Mouse (Mus musculus) embryonic facial prominence, embryonic 15.5 days (tissue): Measurements from ENCODE around the gene Gm49396. TPM values are rescaled to one million over a fixed set of nuclear protein-coding genes. Genes with fewer than 3 reads are reported as not detected.

Experiments
- ATAC-seq: fragments of 200-750 bp; cut with Nextera tagmentation; 2 replicates; pipeline ENCODE4 v1.8.0; 2017; ENCODE audit warnings: low read depth, moderate TSS enrichment; ENCODE audit not compliant: insufficient number of reproducible peaks, low FRiP score, low TSS enrichment
- H3K27ac ChIP-seq: fragments of 300-500 bp; sonication (generic); replicated peaks from 2 replicates; pipeline ENCODE4 v1.5.1; 2015; ENCODE audit warnings: mild to moderate bottlenecking, inconsistent platforms
- H3K27me3 ChIP-seq: fragments of 300-500 bp; sonication (generic); 2 replicates; pipeline ENCODE4 v1.6.1; 2015; ENCODE audit warnings: inconsistent platforms
- H3K36me3 ChIP-seq: fragments of 300-500 bp; sonication (generic); 2 replicates; pipeline ENCODE4 v1.6.1; 2015; ENCODE audit warnings: mild to moderate bottlenecking, inconsistent platforms
- H3K4me1 ChIP-seq: fragments of 300-500 bp; sonication (generic); 2 replicates; pipeline ENCODE4 v1.6.1; 2015; ENCODE audit warnings: inconsistent platforms
- H3K4me2 ChIP-seq: fragments of 300-500 bp; sonication (generic); replicated peaks from 2 replicates; pipeline ENCODE4 v1.6.1; 2015; ENCODE audit warnings: mild to moderate bottlenecking, inconsistent platforms
- H3K4me3 ChIP-seq: fragments of 300-500 bp; sonication (generic); replicated peaks from 2 replicates; pipeline ENCODE4 v1.5.1; 2015; ENCODE audit warnings: mild to moderate bottlenecking, inconsistent platforms
- H3K9ac ChIP-seq: fragments of 300-500 bp; sonication (generic); 2 replicates; pipeline ENCODE4 v1.6.1; 2015; ENCODE audit warnings: inconsistent platforms
- H3K9me3 ChIP-seq: fragments of 300-500 bp; sonication (generic); replicated peaks from 2 replicates; pipeline ENCODE4 v1.6.1; 2016; ENCODE audit warnings: inconsistent platforms
- whole genome bisulfite sequencing: fragments of 180-500 bp; shearing (Covaris S2); methylation state at CpG from one replicate; pipeline ENCODE4 v1.1.7; 2015; 5-methylcytosine and 5-hydroxymethylcytosine counted together
- polyA plus RNA-seq: library from polyadenylated mRNA; unstranded; fragments of >200 nt; fragmentation: Nextera tagmentation; extraction: Ambion mirVana; gene quantifications from 2 replicates; pipeline ENCODE4 v1.2.1, GENCODE M21; 2015

Gene Gm49396
- polyA plus RNA-seq, 1 experiment from 2014 or later: 15.0 TPM

DNA sequence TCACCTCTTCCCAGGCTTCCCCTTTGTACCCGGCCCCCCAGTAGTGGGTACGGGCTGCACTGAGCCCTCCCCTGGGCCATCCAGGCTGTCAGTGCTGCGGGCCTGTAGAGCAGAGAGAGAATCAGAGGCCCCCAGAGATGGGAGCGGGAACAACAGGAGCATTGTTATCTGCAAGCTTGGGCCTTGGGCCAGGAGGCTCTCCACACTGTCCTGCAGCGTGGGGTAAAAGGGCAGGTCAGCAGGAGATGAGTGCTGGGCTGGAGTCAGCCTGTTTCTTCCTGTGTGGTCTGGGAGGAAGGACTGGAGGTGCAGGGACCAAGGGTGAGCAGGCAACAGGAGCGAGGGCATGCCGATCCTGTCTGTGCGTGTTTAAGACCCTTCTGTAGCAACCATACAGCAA, 30.2 kb upstream of the Gm49396 start:
- ATAC-seq: no peak
- Histone ChIP-seq H3K36me3 (peaks cover 39% of the 10 kb centered on the region), H3K27ac (no peak overlapping the region), H3K4me1 (peaks cover 27% of the 10 kb centered on the region), H3K27me3 (no peaks in the 10 kb centered on the region), H3K4me2 (peak overlapping the region; percentile 94), H3K9ac (no peak overlapping the region), H3K4me3 (no peak overlapping the region), H3K9me3 (no peaks in the 10 kb centered on the region)
- WGBS: 30% methylated on average over 8 of the region's 8 CpGs

DNA sequence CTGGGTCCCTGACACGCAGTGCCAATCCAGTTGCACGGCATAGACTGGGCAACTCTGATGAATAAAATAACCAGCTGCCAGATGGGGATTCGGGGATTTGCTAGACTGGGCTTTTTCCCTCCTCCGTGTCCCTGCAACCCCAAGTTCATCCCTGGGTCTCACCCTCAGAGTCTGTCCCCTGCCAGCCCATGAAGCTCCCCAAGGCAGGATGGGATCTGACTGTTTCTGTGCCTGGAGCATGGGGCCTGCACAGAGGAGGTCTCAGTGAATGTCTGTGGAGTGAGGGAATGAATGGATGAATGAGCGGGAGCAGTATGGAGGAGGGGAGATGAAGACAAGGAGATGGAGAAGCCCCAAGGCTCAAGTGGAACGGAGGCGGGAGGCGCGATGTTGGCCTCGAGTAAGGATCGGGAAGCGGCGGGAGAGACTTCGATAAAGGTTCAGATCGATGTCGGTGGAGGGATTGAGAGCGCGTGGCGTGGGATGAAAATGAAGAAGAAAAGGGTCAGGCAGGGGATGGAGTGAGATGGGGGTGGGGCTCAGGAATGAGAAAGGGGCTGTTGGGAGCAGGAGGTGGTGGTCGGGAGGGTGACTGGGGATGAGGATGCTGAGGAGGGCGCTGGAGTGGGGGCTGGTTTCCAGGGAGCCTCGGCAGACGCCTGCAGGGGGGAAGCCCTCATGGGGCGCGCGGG, 29.1 kb upstream of the Gm49396 start:
- Histone ChIP-seq H3K4me3 (peak overlapping the region; percentile 81), H3K9me3 (no peaks in the 10 kb centered on the region), H3K36me3 (peaks cover 29% of the 10 kb centered on the region), H3K27me3 (no peaks in the 10 kb centered on the region), H3K27ac (peak overlapping the region; percentile 65; the same call in 1 of the 2 replicates), H3K4me1 (peaks cover 27% of the 10 kb centered on the region), H3K4me2 (peak overlapping the region; percentile 94), H3K9ac (peak overlapping the region; percentile 60)
- whole genome bisulfite sequencing: 6% methylated on average over 26 of the region's 26 CpGs
- peak; percentile 30 for ATAC-seq

DNA sequence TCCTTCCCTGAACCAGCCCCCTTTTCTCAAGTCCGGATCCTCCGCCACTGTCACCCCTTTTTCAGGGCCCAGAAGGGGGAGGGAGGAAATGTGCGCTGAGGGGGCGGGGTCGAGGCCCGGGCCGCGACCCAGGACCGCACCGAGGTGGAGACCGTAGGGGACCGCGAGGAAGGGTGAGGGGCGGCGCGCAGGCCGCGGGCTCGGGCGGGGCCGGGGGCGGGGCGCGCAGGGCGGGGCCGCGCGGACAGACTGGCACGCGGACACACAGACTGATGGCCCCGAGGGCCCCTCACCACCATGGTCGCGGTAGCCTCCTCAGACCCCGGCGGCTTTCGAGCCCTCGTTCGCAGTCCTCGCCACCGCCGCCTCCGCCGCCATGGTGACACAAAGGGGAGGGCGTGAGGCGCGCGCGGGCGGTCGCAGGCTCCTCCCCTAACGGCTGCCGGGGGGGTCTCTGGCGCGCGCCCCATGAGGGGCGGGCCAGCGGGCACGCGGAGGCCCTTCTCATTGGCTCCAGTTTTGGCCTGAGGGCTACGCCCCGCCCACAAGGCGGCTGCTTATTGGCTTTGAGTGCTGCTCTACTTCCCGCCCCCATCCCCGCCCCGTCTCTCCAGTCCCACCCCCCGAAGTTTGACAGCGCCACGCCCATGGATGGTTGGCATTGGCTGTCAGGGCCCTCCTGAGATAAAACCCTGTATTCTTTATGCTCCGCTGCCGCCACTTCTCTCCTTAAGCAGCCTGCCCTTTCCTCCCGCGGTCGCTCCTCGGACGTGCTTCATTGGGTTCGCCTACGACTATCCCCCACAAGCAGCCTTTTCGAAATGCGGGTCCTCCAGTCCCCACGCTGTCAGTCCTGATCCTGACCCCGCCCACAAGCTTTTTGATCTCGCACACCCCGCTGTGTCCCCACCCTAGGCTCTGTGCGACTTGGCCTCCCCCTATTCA, 28.2 kb upstream of the Gm49396 start, which contains the start of gene Arhgap33:
Gene Arhgap33 (minus strand): TSS at position 428 of the 945 bp plus-strand sequence.
- peak within 1 kb of the TSS; percentile 65 for H3K27ac ChIP-seq
- peak within 1 kb of the TSS; percentile 81 for H3K4me3 ChIP-seq
- peak within 1 kb of the TSS; percentile 94 for H3K4me2 ChIP-seq
- no peaks in the 10 kb centered on the region for H3K9me3 ChIP-seq
- WGBS: under 1% methylated on average over 61 of the region's 84 CpGs
- H3K9ac ChIP-seq: peak within 1 kb of the TSS; percentile 60
- no peaks in the 10 kb centered on the region for H3K27me3 ChIP-seq
- peak; percentile 94 for ATAC-seq
- peaks cover 27% of the 10 kb centered on the region for H3K4me1 ChIP-seq
- H3K36me3 ChIP-seq: peaks cover 29% of the 10 kb centered on the region

DNA sequence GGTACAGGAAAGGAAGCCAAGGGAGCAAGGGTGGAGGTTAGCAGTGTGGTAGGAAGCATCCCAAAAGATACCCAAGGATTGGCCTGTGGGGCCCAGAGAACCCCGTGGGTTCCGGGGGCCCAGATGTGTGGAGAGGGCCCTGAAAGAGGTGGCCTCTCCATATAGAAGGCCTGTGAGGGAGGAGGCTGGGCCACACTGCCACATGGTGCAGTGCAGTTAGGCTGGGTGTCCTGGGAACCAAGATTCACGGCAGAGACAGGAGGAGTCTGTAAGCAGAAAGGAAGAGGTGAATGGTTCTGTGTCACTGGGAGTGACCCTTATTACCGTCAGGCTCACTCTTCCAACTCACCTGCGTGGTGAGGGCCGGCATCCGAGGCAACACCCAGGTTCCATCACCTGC, 22.6 kb upstream of the Gm49396 start:
- Histone ChIP-seq H3K27me3 (no peaks in the 10 kb centered on the region), H3K27ac (no peak overlapping the region), H3K9me3 (no peaks in the 10 kb centered on the region), H3K4me1 (peaks cover 4% of the 10 kb centered on the region), H3K36me3 (peaks cover 44% of the 10 kb centered on the region), H3K4me3 (no peak overlapping the region), H3K9ac (no peak overlapping the region), H3K4me2 (no peak overlapping the region)
- ATAC-seq: no peak
- WGBS: 91% methylated on average over 7 of the region's 7 CpGs

DNA sequence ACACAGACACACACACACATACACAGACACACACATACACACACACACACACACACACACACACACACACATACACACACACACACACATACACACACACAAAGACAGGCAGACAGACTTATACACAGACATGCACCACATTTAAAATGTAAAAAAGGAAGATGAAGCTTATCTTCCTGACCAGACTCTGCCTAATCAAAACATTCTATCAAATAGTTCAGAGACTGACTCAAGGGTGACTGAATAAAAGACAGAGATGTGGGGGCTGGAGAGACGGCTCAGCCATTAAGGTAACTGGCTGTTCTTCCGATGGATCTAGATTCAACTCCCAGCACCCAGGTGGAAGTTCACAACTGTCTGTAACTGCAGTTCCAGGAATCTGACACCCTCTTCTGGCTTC, 18.8 kb upstream of the Gm49396 start:
- Histone ChIP-seq H3K36me3 (peaks cover 55% of the 10 kb centered on the region), H3K4me2 (no peak overlapping the region), H3K4me1 (no peaks in the 10 kb centered on the region), H3K27ac (no peak overlapping the region), H3K27me3 (no peaks in the 10 kb centered on the region), H3K4me3 (no peak overlapping the region), H3K9ac (no peak overlapping the region), H3K9me3 (no peaks in the 10 kb centered on the region)
- no peak for ATAC-seq
- WGBS: 84% methylated on average over 2 of the region's 2 CpGs

DNA sequence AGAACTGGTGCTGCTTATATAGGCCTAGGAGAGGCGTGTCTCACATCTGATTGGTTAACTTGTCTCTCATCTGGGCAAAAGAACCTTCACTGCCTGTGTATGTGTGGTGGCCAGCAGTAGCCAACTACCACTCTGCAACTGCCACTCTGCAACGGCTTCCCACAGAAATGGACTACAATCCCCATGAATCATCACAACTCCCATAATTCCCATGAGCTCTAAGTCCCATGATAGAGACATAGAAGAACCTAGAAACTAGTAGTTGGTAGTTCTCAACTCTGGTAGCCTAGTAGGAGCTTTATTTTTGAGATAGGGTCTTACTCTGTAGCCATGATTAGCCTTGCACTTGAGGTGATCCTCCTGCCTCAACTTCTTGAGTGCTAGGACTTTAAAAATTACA, 13.3 kb upstream of the Gm49396 start:
- Histone ChIP-seq H3K4me1 (peaks cover 17% of the 10 kb centered on the region), H3K4me2 (no peak overlapping the region), H3K9me3 (no peaks in the 10 kb centered on the region), H3K27ac (no peak overlapping the region), H3K9ac (no peak overlapping the region), H3K4me3 (no peak overlapping the region), H3K36me3 (peaks cover 24% of the 10 kb centered on the region), H3K27me3 (no peaks in the 10 kb centered on the region)
- WGBS: 80% methylated on average over 2 of the region's 2 CpGs
- no peak for ATAC-seq

DNA sequence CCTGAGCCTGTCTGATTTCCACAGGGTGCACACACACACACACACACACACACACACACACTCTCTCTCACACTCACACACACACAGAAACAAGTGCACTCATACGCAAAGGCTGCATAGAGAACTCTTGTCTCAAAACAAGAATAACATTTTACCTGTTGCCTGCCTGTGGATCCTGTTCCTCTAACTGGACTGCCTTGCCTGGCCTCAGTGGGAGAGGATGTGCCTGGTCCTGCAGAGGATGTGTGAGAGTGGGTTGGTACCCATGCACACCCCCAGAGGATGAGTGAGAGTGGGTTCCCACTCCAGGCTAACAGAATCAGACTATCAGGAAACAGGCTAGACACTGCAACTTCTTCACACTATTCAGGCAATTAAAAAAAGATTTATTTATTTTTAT, 12.5 kb upstream of the Gm49396 start:
- no peak overlapping the region for H3K27ac ChIP-seq
- H3K4me1 ChIP-seq: peaks cover 17% of the 10 kb centered on the region
- no peaks in the 10 kb centered on the region for H3K9me3 ChIP-seq
- H3K36me3 ChIP-seq: peaks cover 27% of the 10 kb centered on the region
- no peak overlapping the region for H3K4me3 ChIP-seq
- ATAC-seq: no peak
- no peak overlapping the region for H3K9ac ChIP-seq
- H3K27me3 ChIP-seq: no peaks in the 10 kb centered on the region
- no peak overlapping the region for H3K4me2 ChIP-seq
- WGBS: 93% methylated on average over 1 of the region's 1 CpGs

DNA sequence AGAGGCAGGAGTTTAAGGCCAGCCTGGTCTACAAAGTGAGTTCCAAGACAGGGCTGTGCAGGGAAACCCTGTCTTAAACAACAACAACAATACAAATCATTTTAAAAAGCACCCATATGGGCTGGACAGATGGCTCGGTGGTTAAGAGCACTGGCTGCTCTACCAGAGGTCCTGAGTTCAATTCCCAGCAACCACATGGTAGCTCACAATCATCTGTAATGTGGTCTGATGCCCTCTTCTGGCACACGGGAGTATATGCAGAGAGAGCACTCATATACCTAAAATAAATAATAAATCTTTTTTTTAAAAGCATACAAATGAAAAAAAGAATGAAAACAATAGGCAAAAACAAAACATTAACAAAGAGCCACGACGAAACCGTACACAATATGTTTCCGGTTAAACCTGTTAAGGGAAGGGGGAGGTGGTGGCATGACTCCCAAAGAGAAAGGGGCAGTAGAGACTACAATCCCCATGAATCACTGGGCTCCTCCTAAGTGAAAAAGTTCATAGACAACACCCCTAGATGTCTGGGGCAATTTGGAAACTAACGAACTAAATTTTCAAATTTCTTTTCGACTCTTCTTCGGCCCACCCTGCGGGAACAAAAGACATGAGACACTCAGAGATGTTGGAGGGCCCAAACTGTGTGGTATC, 11.6 kb upstream of the Gm49396 start:
- Histone ChIP-seq H3K9me3 (no peaks in the 10 kb centered on the region), H3K9ac (peak overlapping the region; percentile 63), H3K36me3 (peaks cover 31% of the 10 kb centered on the region), H3K27me3 (no peaks in the 10 kb centered on the region), H3K4me1 (peaks cover 17% of the 10 kb centered on the region), H3K4me3 (peak overlapping the region; percentile 81), H3K27ac (peak overlapping the region; percentile 100), H3K4me2 (peak overlapping the region; percentile 96)
- 3% methylated on average over 10 of the region's 10 CpGs for WGBS
- peak; percentile 73 for ATAC-seq

DNA sequence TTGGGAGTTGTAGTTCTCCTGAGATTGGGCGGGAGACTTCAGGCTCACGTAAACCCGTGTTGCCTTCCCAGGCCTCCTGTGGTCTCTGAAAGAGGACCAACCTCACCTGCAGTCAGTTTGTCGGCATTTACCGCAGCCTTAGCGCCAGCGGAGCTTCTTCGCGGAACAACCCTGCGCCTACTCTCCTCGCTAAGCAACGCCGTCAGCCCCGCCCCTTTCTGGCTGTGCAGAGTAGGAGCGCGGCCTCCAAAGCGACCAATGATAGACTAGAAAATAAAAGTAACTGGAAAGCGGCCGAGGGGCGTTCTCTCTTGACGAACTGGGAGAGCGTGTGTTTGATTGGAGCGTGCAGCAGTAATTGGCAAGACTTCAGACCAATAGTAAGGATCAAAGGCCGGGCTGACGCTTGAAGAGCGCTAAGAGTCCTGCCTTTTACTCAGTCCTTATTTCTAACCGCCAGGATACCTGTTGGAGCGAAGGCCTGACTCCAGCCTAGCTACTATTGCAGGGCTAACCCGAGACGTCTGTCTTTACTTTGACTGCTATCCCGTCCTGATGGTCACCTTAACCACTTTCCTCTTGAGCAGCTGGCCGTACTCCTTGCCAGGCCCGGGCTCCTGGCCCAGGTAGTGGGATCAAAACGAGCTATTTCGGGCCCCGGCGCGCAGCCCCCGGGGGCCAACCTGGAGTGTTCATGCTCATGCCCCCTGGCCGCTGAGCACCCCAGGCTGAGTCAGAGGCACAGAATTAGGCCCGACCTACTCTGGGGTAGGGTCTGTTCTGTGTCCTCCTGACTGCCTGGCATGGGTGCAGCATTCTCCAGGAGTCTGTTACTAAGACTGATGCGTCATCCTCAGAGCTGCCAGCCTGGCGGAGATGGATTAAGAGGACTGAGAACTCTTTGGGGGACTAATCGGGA, 10.8 kb upstream of the Gm49396 start, which contains the start of the genes Hspb6 and Proser3:
Gene Hspb6 (plus strand): TSS at position 77 of the 919 bp plus-strand sequence.
Gene Proser3 (minus strand): TSS at position 198 of the 919 bp plus-strand sequence.
- ATAC-seq: peak; percentile 95
- Histone ChIP-seq H3K9me3 (no peaks in the 10 kb centered on the region), H3K4me3 (peak within 1 kb of the TSS; percentile 81), H3K27me3 (no peaks in the 10 kb centered on the region), H3K9ac (peak within 1 kb of the TSS; percentile 63), H3K27ac (peak within 1 kb of the TSS; percentile 100), H3K36me3 (peaks cover 38% of the 10 kb centered on the region), H3K4me2 (peak within 1 kb of the TSS; percentile 96), H3K4me1 (peaks cover 17% of the 10 kb centered on the region)
- under 1% methylated on average over 44 of the region's 44 CpGs for WGBS

DNA sequence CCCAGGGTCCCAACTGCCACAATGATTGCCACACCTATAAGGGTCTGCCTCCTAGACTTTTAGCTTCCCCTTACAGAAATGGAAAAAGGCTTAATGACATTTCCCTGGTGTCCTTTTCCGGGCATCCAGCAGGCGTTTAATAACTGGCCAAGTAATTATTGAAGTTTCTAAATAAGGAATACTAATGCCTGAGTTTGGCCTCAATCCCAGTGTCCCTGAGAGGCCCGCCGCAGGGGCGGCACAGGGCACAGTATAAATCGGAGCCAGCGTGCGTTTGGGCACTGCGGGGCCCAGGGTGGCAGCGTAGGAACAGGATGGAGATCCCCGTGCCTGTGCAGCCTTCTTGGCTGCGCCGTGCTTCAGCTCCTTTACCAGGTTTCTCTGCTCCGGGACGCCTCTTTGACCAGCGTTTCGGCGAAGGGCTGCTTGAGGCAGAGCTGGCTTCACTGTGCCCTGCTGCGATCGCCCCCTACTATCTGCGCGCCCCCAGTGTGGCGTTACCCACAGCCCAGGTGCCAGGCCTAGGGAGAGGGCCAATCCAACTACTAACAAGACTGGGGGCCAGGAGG, 10.0 kb upstream of the Gm49396 start:
- Histone ChIP-seq H3K4me2 (peak overlapping the region; percentile 96), H3K27ac (peak overlapping the region; percentile 100), H3K9ac (peak overlapping the region; percentile 59), H3K36me3 (peaks cover 32% of the 10 kb centered on the region), H3K4me1 (peaks cover 21% of the 10 kb centered on the region), H3K27me3 (no peaks in the 10 kb centered on the region), H3K4me3 (peak overlapping the region; percentile 81), H3K9me3 (no peaks in the 10 kb centered on the region)
- WGBS: 3% methylated on average over 23 of the region's 23 CpGs
- no peak for ATAC-seq
